Mouse (Mus musculus): ENCODE data around the gene Krt31.

DNA sequence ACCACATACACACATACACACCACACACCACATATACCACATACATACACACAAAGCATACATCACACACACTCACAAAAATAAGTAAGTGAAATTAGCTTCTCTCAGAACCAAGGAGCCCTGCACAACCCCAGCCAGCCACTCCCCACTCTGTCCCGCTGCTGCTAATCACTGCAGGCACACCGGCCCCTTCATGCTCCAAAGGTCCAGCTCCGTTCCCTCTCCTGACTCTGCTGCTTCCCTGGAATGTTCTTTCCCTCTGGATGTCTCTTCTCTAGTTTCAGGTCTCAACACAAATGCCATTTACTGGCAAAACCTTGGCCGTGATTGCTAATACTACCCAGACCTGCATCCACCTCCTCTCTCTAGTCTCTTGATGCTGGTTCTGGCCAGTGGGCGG is 39.7 kb downstream of the Krt31 start:
- TF ChIP-seq CTCF (IDR thresholded peaks at IDR 0.05; ENCODE audit: control insufficient read depth, insufficient read depth, insufficient replicate concordance, low read depth, low read length) (no peak), POLR2A (IDR thresholded peaks at IDR 0.05; ENCODE audit: control insufficient read depth, low read depth, low read length) (no peak)

All from testis, adult 2 months (tissue).